Comparison of ENCODE assay signal across 1 mouse cellular context in the genomic region with DNA sequence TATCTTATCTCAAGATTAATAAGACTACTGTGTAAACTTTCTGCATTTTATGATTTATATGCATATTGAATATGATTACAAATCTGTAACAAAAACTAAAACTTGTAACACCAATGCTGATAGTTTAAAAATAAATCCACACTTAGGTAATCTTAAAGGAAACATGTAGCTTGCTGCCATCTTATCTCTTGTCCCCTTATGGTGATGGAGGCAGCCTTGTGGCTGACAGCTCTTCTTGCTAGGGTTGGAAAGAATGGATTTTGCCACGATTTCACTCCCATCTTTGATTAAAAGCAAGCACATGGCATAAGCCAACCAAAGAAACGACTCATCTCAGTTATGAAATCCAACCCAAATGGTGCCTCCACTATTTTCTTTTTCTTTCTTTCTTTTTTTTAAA.
A peak's percentile ranks its signal among the peaks of the same experiment; 100 is the strongest.
TF ChIP-seq lines count a peak whose summit lies in the region.

No protein-coding gene starts in this region.

TF ChIP-seq in MEL, 35 proteins besides CTCF, POLR2A, EP300 and RAD21 (continued from another document):
- TF ChIP-seq MAX (IDR thresholded peaks at IDR 0.05; ENCODE audit: low read length) = no peak
- no peak for TF ChIP-seq MYB (IDR thresholded peaks at IDR 0.05; ENCODE audit: low read depth, low read length)
- peak; percentile 48; the same call in 1 of the 2 replicates for TF ChIP-seq MYC (IDR thresholded peaks at IDR 0.05; ENCODE audit: low read depth, low read length)
- no peak for TF ChIP-seq KAT2A (conservative IDR thresholded peaks at IDR 0.05; ENCODE audit: low read depth, low read length)
- TF ChIP-seq TAL1 (IDR thresholded peaks at IDR 0.05; ENCODE audit: low read length) = peak; percentile 84
- peak; percentile 26; the same call in 1 of the 2 replicates for TF ChIP-seq TBP (IDR thresholded peaks at IDR 0.05; ENCODE audit: low read depth, low read length)
- TF ChIP-seq GABPA (IDR thresholded peaks at IDR 0.05; ENCODE audit: low read depth, low read length) = no peak
- no peak for TF ChIP-seq USF1 (IDR thresholded peaks at IDR 0.05; ENCODE audit: low read depth, low read length)
